Mouse (Mus musculus) embryonic fibroblast, embryonic 13.5 days (primary cell): ENCODE measurements around the gene Mrnip.

Source experiments
- CTCF ChIP-seq: IDR thresholded peaks from 2 replicates; pipeline ENCODE4 v1.5.1; 2011; ENCODE audit warnings: mild to moderate bottlenecking, control low read depth, low read length, moderate library complexity, borderline replicate concordance; ENCODE audit not compliant: insufficient read depth
- POLR2A ChIP-seq: IDR thresholded peaks from 2 replicates; pipeline ENCODE4 v1.6.1; 2011; ENCODE audit warnings: low read depth, mild to moderate bottlenecking, control low read depth, low read length, moderate library complexity

- TF ChIP-seq CTCF (no peak), POLR2A (peak; percentile 99)
Measured at GRCm38 (mm10) chr11:50210505-50211151, 36.4 kb downstream of the Mrnip start, which contains the start of the genes Sqstm1 and Mgat4b.
